Mouse (Mus musculus) 3134 (cell line): ENCODE results near the gene Spsb2.

Experiments used
- DNase-seq: peaks from one replicate; pipeline ENCODE4 v3.0.0-alpha.2; 2011; ENCODE audit warnings: low spot score; ENCODE audit not compliant: insufficient read length; ENCODE audit errors: extremely low read depth

Gene Spsb2

GRCm38 (mm10) chr6:124856916-124857839, 48.7 kb downstream of the Spsb2 start, which contains the start of gene P3h3:
Gene P3h3, minus strand, starts transcription at chr6:124857752.
- DNase-seq: peak; percentile 75

- no peak for DNase-seq
Measured at GRCm38 (mm10) chr6:124857840-124858530, 49.5 kb downstream of the Spsb2 start.

GRCm38 (mm10) chr6:124858561-124859318, 50.3 kb downstream of the Spsb2 start:
- no peak for DNase-seq

GRCm38 (mm10) chr6:124859725-124860124, 51.3 kb downstream of the Spsb2 start:
- DNase-seq: peak; percentile 68
